Mouse (Mus musculus) hindbrain, postnatal 0 days (tissue): ENCODE results near the gene Cox4i1. TPM values are rescaled to one million over a fixed set of nuclear protein-coding genes. Genes with fewer than 3 reads are reported as not detected.

Experiments
- ATAC-seq: fragments of 200-750 bp; cut with Nextera tagmentation; 2 replicates; pipeline ENCODE4 v1.8.0; 2017; ENCODE audit warnings: mild to moderate bottlenecking, moderate TSS enrichment, moderate library complexity
- DNase-seq: peaks from one replicate; pipeline ENCODE4 v3.0.0-alpha.2; 2015; ENCODE audit warnings: low spot score
- H3K27ac ChIP-seq: fragments of 300-500 bp; sonication (generic); 2 replicates; pipeline ENCODE4 v1.5.1; 2014; ENCODE audit warnings: mild to moderate bottlenecking
- H3K27me3 ChIP-seq: fragments of 300-500 bp; sonication (generic); 2 replicates; pipeline ENCODE4 v1.6.1; 2014; ENCODE audit warnings: low read length, mixed read lengths; ENCODE audit not compliant: insufficient read depth
- H3K36me3 ChIP-seq: fragments of 300-500 bp; sonication (generic); 2 replicates; pipeline ENCODE4 v1.6.1; 2014; ENCODE audit warnings: low read length, mixed read lengths; ENCODE audit not compliant: insufficient read depth
- H3K4me1 ChIP-seq: fragments of 300-500 bp; sonication (generic); 2 replicates; pipeline ENCODE4 v1.6.1; 2014; ENCODE audit warnings: antibody characterized with exemption, low read length, mixed read lengths; ENCODE audit not compliant: insufficient read depth
- H3K4me2 ChIP-seq: fragments of 300-500 bp; sonication (generic); 2 replicates; pipeline ENCODE4 v1.6.1; 2014; ENCODE audit warnings: low read depth, mild to moderate bottlenecking, low read length, moderate library complexity, mixed read lengths
- H3K4me3 ChIP-seq: fragments of 300-500 bp; sonication (generic); 2 replicates; pipeline ENCODE4 v1.5.1; 2014; ENCODE audit warnings: low read length
- H3K9ac ChIP-seq: fragments of 300-500 bp; sonication (generic); replicated peaks from 2 replicates; pipeline ENCODE4 v1.6.1; 2014; ENCODE audit warnings: mild to moderate bottlenecking, low read length, moderate library complexity, mixed read lengths
- H3K9me3 ChIP-seq: fragments of 300-500 bp; sonication (generic); 2 replicates; pipeline ENCODE4 v1.6.1; 2016; ENCODE audit warnings: low read length, mixed read lengths
- CTCF ChIP-seq: IDR thresholded peaks from 2 replicates; pipeline ENCODE4 v1.5.1; 2016; ENCODE audit warnings: antibody characterized with exemption, control low read depth, low read depth
- WGBS: fragments of 180-500 bp; shearing (Covaris S2); extraction: QIAGEN DNeasy Blood & Tissue Kit; methylation state at CpG from one replicate; pipeline ENCODE4 v1.1.7; 2014; 5-methylcytosine and 5-hydroxymethylcytosine counted together
- polyA plus RNA-seq: library from polyadenylated mRNA; unstranded; fragments of >200 nt; fragmentation: Nextera tagmentation; extraction: Ambion mirVana; gene quantifications from 2 replicates; pipeline ENCODE4 v1.2.1, GENCODE M21; 2015
- total RNA-seq: library from RNA; depleted of rRNA; stranded (reverse); fragments of >200 nt; gene quantifications from 2 replicates; pipeline ENCODE4 v1.2.3, GENCODE M21; 2014; rRNA removed

Cox4i1 gene
- total and polyA plus RNA-seq, 2 experiments from 2014 or later, result 545 to 1,662 TPM

DNA sequence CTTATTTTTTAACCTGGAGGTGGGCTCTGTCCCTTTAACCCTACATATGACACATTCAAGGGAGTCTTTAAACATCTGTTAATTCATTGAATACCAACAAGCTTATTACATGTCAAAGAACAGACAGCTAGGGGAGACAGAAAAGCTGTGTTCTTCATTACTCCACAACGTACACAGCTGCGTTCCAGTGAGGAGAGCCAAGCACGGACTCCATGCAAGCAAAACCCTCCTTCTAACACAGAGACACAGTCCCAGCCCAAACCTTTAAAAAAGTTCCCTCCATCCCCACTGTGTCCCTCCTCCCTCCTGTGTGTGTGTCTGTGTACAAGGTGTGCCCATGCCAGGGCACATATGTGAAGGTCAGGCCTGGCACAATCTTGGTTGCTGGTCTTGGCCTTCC lies 38.2 kb downstream of the Cox4i1 start:
- ATAC-seq, result no peak
- Histone ChIP-seq H3K27ac (no peak overlapping the region), H3K4me3 (no peak overlapping the region), H3K9ac (no peak overlapping the region), H3K36me3 (no peaks in the 10 kb centered on the region), H3K4me1 (no peaks in the 10 kb centered on the region), H3K4me2 (no peak overlapping the region), H3K27me3 (no peaks in the 10 kb centered on the region), H3K9me3 (no peaks in the 10 kb centered on the region)
- WGBS, result 77% methylated on average over 3 of the region's 3 CpGs
- TF ChIP-seq CTCF, result no peak
- no peak for DNase-seq

DNA sequence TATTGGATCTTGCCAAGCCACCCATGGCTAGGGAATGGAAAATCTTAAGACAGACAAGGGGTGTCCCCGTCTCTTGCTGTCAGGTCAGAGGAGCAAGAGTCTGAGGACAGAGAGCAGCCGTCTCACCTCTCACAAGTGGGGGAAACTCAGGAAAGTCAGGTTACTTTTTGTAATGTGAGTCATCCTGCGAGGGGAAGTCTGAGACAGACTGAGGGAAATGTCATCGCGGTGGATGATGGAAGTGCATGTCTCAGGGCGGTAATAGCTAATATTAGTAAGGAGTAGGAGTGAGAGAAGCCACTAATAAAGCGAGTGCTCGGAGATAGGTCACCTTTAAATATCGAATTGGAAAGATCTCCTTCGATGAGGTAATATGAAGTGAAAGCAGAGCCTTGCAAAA lies 41.2 kb downstream of the Cox4i1 start:
- DNase-seq (no peak), ATAC-seq (no peak)
- Histone ChIP-seq H3K9me3 (no peaks in the 10 kb centered on the region), H3K27me3 (no peaks in the 10 kb centered on the region), H3K36me3 (no peaks in the 10 kb centered on the region), H3K9ac (no peak overlapping the region), H3K27ac (no peak overlapping the region), H3K4me2 (no peak overlapping the region), H3K4me1 (no peaks in the 10 kb centered on the region), H3K4me3 (no peak overlapping the region)
- WGBS, result 87% methylated on average over 10 of the region's 10 CpGs
- no peak for TF ChIP-seq CTCF

DNA sequence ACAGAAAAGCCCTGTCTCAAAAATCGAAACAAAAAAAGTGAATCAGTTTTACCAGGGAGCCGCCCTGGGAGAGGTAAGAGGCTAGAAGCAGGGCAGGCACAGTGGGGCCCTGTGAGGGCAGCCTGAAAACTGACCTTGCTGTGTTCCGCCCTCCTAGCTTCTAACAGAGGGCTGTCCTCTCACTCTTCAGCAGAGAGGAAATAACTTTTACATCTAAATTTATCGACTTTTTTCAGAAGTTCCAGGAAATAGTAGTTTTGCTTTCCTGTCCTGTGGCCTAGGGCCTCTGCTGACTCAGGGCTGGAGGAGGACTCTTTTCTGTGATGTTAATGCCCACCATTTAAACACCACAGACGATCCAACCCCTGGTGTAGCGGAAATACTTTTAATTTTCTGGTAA lies 47.2 kb downstream of the Cox4i1 start:
- no peak overlapping the region for H3K27ac ChIP-seq
- no peaks in the 10 kb centered on the region for H3K27me3 ChIP-seq
- no peaks in the 10 kb centered on the region for H3K4me1 ChIP-seq
- no peak for TF ChIP-seq CTCF
- DNase-seq (no peak), ATAC-seq (no peak)
- H3K9me3 ChIP-seq, result no peaks in the 10 kb centered on the region
- 80% methylated on average over 6 of the region's 6 CpGs for WGBS
- H3K36me3 ChIP-seq, result no peaks in the 10 kb centered on the region
- no peak overlapping the region for H3K4me2 ChIP-seq
- H3K9ac ChIP-seq, result no peak overlapping the region
- H3K4me3 ChIP-seq, result no peak overlapping the region

DNA sequence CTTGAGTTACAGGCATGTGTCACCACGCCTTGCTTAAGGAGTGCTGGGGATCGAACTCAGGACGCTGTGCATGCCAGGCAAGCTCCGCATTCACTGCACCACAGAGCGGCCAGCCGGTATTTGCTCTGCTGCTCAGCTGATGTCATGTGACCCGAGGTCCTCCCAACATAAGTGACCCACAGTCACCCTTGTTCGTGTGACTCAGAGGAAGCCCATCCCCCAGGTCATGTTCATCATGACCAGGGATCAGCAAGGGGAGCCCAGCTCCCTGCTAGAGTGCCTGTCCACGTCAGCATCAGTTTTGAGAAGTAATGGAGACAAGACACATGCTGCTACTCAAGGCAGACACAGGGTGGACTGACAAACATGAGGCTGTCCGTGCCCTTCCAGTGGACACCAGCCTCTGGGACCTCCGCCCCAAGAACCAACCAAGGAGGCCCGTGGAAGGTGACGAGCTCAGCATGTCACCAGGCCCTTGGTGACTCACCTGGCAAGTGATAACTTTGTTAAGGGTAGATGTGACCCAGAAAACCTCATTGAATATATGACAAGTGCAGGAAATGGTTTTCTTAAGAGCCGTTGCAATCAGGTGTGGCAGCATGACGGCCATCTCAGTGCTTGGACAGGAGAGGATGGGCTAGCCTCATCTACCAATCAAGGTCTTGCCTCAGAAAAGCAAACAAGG lies 48.1 kb downstream of the Cox4i1 start:
- no peak for ATAC-seq
- Histone ChIP-seq H3K9ac (no peak overlapping the region), H3K36me3 (no peaks in the 10 kb centered on the region), H3K27me3 (no peaks in the 10 kb centered on the region), H3K4me1 (no peaks in the 10 kb centered on the region), H3K4me2 (no peak overlapping the region), H3K4me3 (no peak overlapping the region), H3K27ac (no peak overlapping the region), H3K9me3 (no peaks in the 10 kb centered on the region)
- TF ChIP-seq CTCF, result no peak
- WGBS, result 85% methylated on average over 15 of the region's 15 CpGs
- DNase-seq, result no peak

DNA sequence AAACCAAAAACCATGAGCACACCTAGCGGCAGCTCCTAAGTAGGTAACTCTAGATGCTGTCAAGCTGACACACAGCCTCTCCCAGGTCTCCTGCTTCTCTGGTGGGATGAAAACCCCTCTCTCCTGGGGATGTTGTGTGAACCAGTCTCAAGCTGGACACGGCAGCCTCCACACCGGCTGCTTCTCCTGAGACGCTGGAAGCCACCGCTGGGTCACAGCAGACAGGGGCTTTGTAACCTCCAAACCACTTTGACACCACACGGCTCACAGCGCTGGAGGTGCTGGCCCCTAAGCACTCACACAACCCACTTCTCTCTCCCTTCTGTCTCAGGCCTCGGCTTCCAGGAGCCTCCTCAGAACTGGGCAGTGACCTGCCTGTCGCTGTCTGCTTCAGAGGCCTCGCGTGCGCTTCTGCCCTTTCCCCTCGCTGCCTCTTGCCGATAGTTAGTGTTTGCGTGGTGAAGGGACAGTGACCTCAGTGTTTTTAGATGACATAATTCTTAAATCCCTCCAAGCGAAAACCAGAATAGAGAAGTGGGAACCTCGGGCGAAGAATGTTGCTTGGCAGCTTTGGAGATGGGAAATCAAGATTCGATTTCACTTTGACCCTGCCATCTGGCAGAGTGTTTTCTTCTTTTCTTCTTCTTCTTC lies 51.7 kb downstream of the Cox4i1 start:
- H3K27me3 ChIP-seq, result no peaks in the 10 kb centered on the region
- no peaks in the 10 kb centered on the region for H3K36me3 ChIP-seq
- H3K4me1 ChIP-seq, result no peaks in the 10 kb centered on the region
- no peak for TF ChIP-seq CTCF
- no peaks in the 10 kb centered on the region for H3K9me3 ChIP-seq
- H3K9ac ChIP-seq, result no peak overlapping the region
- no peak overlapping the region for H3K4me2 ChIP-seq
- H3K4me3 ChIP-seq, result no peak overlapping the region
- WGBS, result 73% methylated on average over 19 of the region's 19 CpGs
- no peak overlapping the region for H3K27ac ChIP-seq
- no peak for ATAC-seq
- no peak for DNase-seq

DNA sequence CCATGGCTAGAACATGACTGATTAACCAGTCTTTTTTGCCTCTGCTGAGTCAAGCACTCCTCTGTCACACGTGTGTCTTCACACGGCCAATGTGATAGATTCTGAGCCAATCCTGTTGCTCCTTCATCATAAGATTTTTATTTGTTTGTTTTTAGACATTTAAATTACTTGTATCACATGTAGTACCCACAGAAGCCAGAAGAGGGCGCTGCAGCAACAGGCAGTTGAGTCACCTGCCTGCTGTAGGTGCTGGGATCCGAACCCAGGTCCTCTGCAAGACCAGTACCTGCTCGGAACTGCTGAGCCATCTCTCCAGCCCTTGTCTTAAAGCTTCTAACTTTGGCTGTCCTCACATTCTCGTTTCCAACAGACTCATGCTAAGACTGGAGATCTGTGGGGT lies 55.0 kb downstream of the Cox4i1 start:
- Histone ChIP-seq H3K27me3 (no peaks in the 10 kb centered on the region), H3K4me2 (no peak overlapping the region), H3K9me3 (no peaks in the 10 kb centered on the region), H3K9ac (no peak overlapping the region), H3K36me3 (no peaks in the 10 kb centered on the region), H3K27ac (no peak overlapping the region), H3K4me1 (no peaks in the 10 kb centered on the region), H3K4me3 (no peak overlapping the region)
- TF ChIP-seq CTCF, result peak; percentile 35
- WGBS, result 76% methylated on average over 6 of the region's 6 CpGs
- DNase-seq (no peak), ATAC-seq (no peak)

Other genes starting within 250 kb of the Cox4i1 start
- gene Gins2, start 78.9 kb upstream of the Cox4i1 start, total RNA-seq, result 2.8 and 12.3 TPM in 2 replicates
- 17.2 and 20.6 TPM in 2 replicates for gene Gins2, start 78.9 kb upstream of the Cox4i1 start, polyA plus RNA-seq
- gene 1190005I06Rik, start 20.6 kb upstream of the Cox4i1 start, total RNA-seq, result 12.3 and 26.5 TPM in 2 replicates
- 17.3 and 20.6 TPM in 2 replicates for gene 1190005I06Rik, start 20.6 kb upstream of the Cox4i1 start, polyA plus RNA-seq
- gene Gm27021, start 143 bp upstream of the Cox4i1 start, total RNA-seq, result 3.1 and 7.0 TPM in 2 replicates
- gene Gm27021, start 143 bp upstream of the Cox4i1 start, polyA plus RNA-seq, result 10.2 and 10.9 TPM in 2 replicates
- 55.3 and 87.9 TPM in 2 replicates for gene Emc8, start 351 bp downstream of the Cox4i1 start, total RNA-seq
- 124 and 128 TPM in 2 replicates for gene Emc8, start 351 bp downstream of the Cox4i1 start, polyA plus RNA-seq
- 7.7 and 10.2 TPM in 2 replicates for gene Irf8, start 68.1 kb downstream of the Cox4i1 start, total RNA-seq
- 5.2 and 6.2 TPM in 2 replicates for gene Irf8, start 68.1 kb downstream of the Cox4i1 start, polyA plus RNA-seq